Mouse (Mus musculus): ENCODE results near the gene Emid1. TPM values are rescaled to one million over a fixed set of nuclear protein-coding genes. Genes with fewer than 3 reads are reported as not detected.

Gene Emid1
- polyA plus RNA-seq, 1 experiment from 2014 or later = 18.9 TPM

- peaks cover 6% of the 10 kb centered on the region; the same call in 1 of the 2 replicates for H3K36me3 ChIP-seq
- H3K4me2 ChIP-seq = no peak overlapping the region
- H3K4me1 ChIP-seq (replicated peaks) = peaks cover 72% of the 10 kb centered on the region
- no peaks in the 10 kb centered on the region for H3K9me3 ChIP-seq
- 21% methylated on average over 14 of the region's 14 CpGs for WGBS
- H3K9ac ChIP-seq = no peak overlapping the region
- H3K27me3 ChIP-seq = peaks cover 94% of the 10 kb centered on the region
- no peak for ATAC-seq (ENCODE audit: low read depth)
- H3K4me3 ChIP-seq = no peak overlapping the region
- no peak overlapping the region for H3K27ac ChIP-seq (replicated peaks)
Observed at GRCm38 (mm10) chr11:5059230-5059629, 92.8 kb downstream of the Emid1 start.

GRCm38 (mm10) chr11:5058783-5059182, 93.3 kb downstream of the Emid1 start:
- Histone ChIP-seq H3K4me3 (no peak overlapping the region), H3K4me1 (replicated peaks) (peaks cover 68% of the 10 kb centered on the region), H3K27ac (replicated peaks) (no peak overlapping the region), H3K9me3 (no peaks in the 10 kb centered on the region), H3K36me3 (peaks cover 6% of the 10 kb centered on the region; the same call in 1 of the 2 replicates), H3K4me2 (no peak overlapping the region), H3K9ac (no peak overlapping the region), H3K27me3 (peaks cover 89% of the 10 kb centered on the region)
- ATAC-seq (ENCODE audit: low read depth) = no peak
- whole genome bisulfite sequencing = 39% methylated on average over 9 of the region's 9 CpGs

- Histone ChIP-seq H3K36me3 (peaks cover 6% of the 10 kb centered on the region; the same call in 1 of the 2 replicates), H3K9ac (peak within 1 kb of the TSS; percentile 69), H3K4me3 (peak within 1 kb of the TSS; percentile 43), H3K9me3 (no peaks in the 10 kb centered on the region), H3K27ac (replicated peaks) (no peak within 1 kb of the TSS), H3K4me2 (peak within 1 kb of the TSS; percentile 84), H3K4me1 (replicated peaks) (peaks cover 60% of the 10 kb centered on the region), H3K27me3 (peaks cover 82% of the 10 kb centered on the region)
- ATAC-seq (ENCODE audit: low read depth) = no peak
- 2% methylated on average over 77 of the region's 77 CpGs for WGBS
Observed at GRCm38 (mm10) chr11:5057856-5058641, 94.0 kb downstream of the Emid1 start, which contains the start of gene Rasl10a. Gene Rasl10a (plus strand): TSS chr11:5058128.

- Histone ChIP-seq H3K4me1 (replicated peaks) (peaks cover 55% of the 10 kb centered on the region), H3K36me3 (peaks cover 6% of the 10 kb centered on the region; the same call in 1 of the 2 replicates), H3K4me3 (peak overlapping the region; percentile 43), H3K27me3 (peaks cover 76% of the 10 kb centered on the region), H3K9ac (0 out of 2 replicates have a peak overlapping the region, but pooled peaks have one; percentile 69), H3K27ac (replicated peaks) (no peak overlapping the region), H3K9me3 (no peaks in the 10 kb centered on the region), H3K4me2 (peak overlapping the region; percentile 84)
- WGBS = 13% methylated on average over 8 of the region's 8 CpGs
- no peak for ATAC-seq (ENCODE audit: low read depth)
Observed at GRCm38 (mm10) chr11:5057541-5057855, 94.6 kb downstream of the Emid1 start.

GRCm38 (mm10) chr11:5057064-5057463, 95.0 kb downstream of the Emid1 start:
- no peak for ATAC-seq (ENCODE audit: low read depth)
- Histone ChIP-seq H3K9ac (no peak overlapping the region), H3K36me3 (peaks cover 6% of the 10 kb centered on the region; the same call in 1 of the 2 replicates), H3K4me3 (no peak overlapping the region), H3K4me1 (replicated peaks) (peaks cover 50% of the 10 kb centered on the region), H3K4me2 (no peak overlapping the region), H3K9me3 (no peaks in the 10 kb centered on the region), H3K27me3 (peaks cover 72% of the 10 kb centered on the region), H3K27ac (replicated peaks) (no peak overlapping the region)
- WGBS = 55% methylated on average over 8 of the region's 8 CpGs

Other genes starting within 250 kb of the Emid1 start
- 8.1 and 8.6 TPM in 2 replicates for gene Nefh, start 204.2 kb downstream of the Emid1 start, polyA plus RNA-seq (2015; fragmentation: Nextera tagmentation; extraction: Ambion mirVana)
- gene Ap1b1, start 165.4 kb downstream of the Emid1 start, polyA plus RNA-seq (2015; fragmentation: Nextera tagmentation; extraction: Ambion mirVana) = 84.5 and 89.7 TPM in 2 replicates
- gene Rasl10a, start 94.1 kb downstream of the Emid1 start, polyA plus RNA-seq (2015; fragmentation: Nextera tagmentation; extraction: Ambion mirVana) = 0.64 and 0.99 TPM in 2 replicates
- gene Gas2l1, start 86.9 kb downstream of the Emid1 start, polyA plus RNA-seq (2015; fragmentation: Nextera tagmentation; extraction: Ambion mirVana) = 25.2 and 26.3 TPM in 2 replicates
- 26.2 and 32.7 TPM in 2 replicates for gene Rhbdd3, start 53.3 kb downstream of the Emid1 start, polyA plus RNA-seq (2015; fragmentation: Nextera tagmentation; extraction: Ambion mirVana)
- 624 and 700 TPM in 2 replicates for gene Ewsr1, start 53.0 kb downstream of the Emid1 start, polyA plus RNA-seq (2015; fragmentation: Nextera tagmentation; extraction: Ambion mirVana)
- 7.7 and 8.5 TPM in 2 replicates for gene Kremen1, start 109.3 kb upstream of the Emid1 start, polyA plus RNA-seq (2015; fragmentation: Nextera tagmentation; extraction: Ambion mirVana)